Mouse (Mus musculus): ENCODE measurements around the gene H2-DMb2. TPM values are rescaled to one million over a fixed set of nuclear protein-coding genes. Genes with fewer than 3 reads are reported as not detected.

Gene H2-DMb2
- total RNA-seq, 2 experiments from 2014 or later, result 8.9 to 12.4 TPM

Other genes starting within 250 kb of the H2-DMb2 start
Only the 30 nearest of the 31 such genes appear.
- gene Daxx, start 233.9 kb upstream of the H2-DMb2 start, total RNA-seq (2015), result 42.1 and 49.7 TPM in 2 replicates
- gene Daxx, start 233.9 kb upstream of the H2-DMb2 start, total RNA-seq (2017), result 39.3 and 63.3 TPM in 2 replicates
- 99.7 and 105 TPM in 2 replicates for gene Tapbp, start 227.4 kb upstream of the H2-DMb2 start, total RNA-seq (2015)
- gene Tapbp, start 227.4 kb upstream of the H2-DMb2 start, total RNA-seq (2017), result 88.9 and 93.3 TPM in 2 replicates
- gene Zbtb22, start 227.4 kb upstream of the H2-DMb2 start, total RNA-seq (2015), result 13.7 and 14.0 TPM in 2 replicates
- 22.0 and 25.8 TPM in 2 replicates for gene Zbtb22, start 227.4 kb upstream of the H2-DMb2 start, total RNA-seq (2017)
- 33.6 and 38.2 TPM in 2 replicates for gene Rgl2, start 213.8 kb upstream of the H2-DMb2 start, total RNA-seq (2015)
- 51.8 and 58.3 TPM in 2 replicates for gene Rgl2, start 213.8 kb upstream of the H2-DMb2 start, total RNA-seq (2017)
- gene Pfdn6, start 203.0 kb upstream of the H2-DMb2 start, total RNA-seq (2015), result 84.1 and 88.3 TPM in 2 replicates
- gene Pfdn6, start 203.0 kb upstream of the H2-DMb2 start, total RNA-seq (2017), result 148 and 161 TPM in 2 replicates
- 12.2 and 12.4 TPM in 2 replicates for gene Wdr46, start 202.6 kb upstream of the H2-DMb2 start, total RNA-seq (2015)
- gene Wdr46, start 202.6 kb upstream of the H2-DMb2 start, total RNA-seq (2017), result 21.6 and 23.7 TPM in 2 replicates
- gene B3galt4, start 191.8 kb upstream of the H2-DMb2 start, total RNA-seq (2015), result 3.5 and 4.0 TPM in 2 replicates
- gene B3galt4, start 191.8 kb upstream of the H2-DMb2 start, total RNA-seq (2017), result 4.9 and 5.7 TPM in 2 replicates
- gene Vps52, start 187.5 kb upstream of the H2-DMb2 start, total RNA-seq (2015), result 15.7 and 17.7 TPM in 2 replicates
- 11.6 and 22.8 TPM in 2 replicates for gene Vps52, start 187.5 kb upstream of the H2-DMb2 start, total RNA-seq (2017)
- gene Rps18, start 187.3 kb upstream of the H2-DMb2 start, total RNA-seq (2015), result 2,016 and 2,115 TPM in 2 replicates
- 724 and 801 TPM in 2 replicates for gene Rps18, start 187.3 kb upstream of the H2-DMb2 start, total RNA-seq (2017)
- 868 and 887 TPM in 2 replicates for gene H2-K1, start 143.0 kb upstream of the H2-DMb2 start, total RNA-seq (2015)
- gene H2-K1, start 143.0 kb upstream of the H2-DMb2 start, total RNA-seq (2017), result 668 and 686 TPM in 2 replicates
- gene Ring1, start 118.6 kb upstream of the H2-DMb2 start, total RNA-seq (2015), result 5.3 and 6.7 TPM in 2 replicates
- gene Ring1, start 118.6 kb upstream of the H2-DMb2 start, total RNA-seq (2017), result 7.9 and 9.6 TPM in 2 replicates
- 67.7 and 84.3 TPM in 2 replicates for gene H2-Ke6, start 115.2 kb upstream of the H2-DMb2 start, total RNA-seq (2015)
- gene H2-Ke6, start 115.2 kb upstream of the H2-DMb2 start, total RNA-seq (2017), result 34.6 and 35.5 TPM in 2 replicates
- 5.4 and 6.4 TPM in 2 replicates for gene Slc39a7, start 111.6 kb upstream of the H2-DMb2 start, total RNA-seq (2015)
- gene Slc39a7, start 111.6 kb upstream of the H2-DMb2 start, total RNA-seq (2017), result 72.5 and 83.1 TPM in 2 replicates
- 19.6 and 23.4 TPM in 2 replicates for gene Rxrb, start 111.5 kb upstream of the H2-DMb2 start, total RNA-seq (2015)
- 23.7 and 27.2 TPM in 2 replicates for gene Rxrb, start 111.5 kb upstream of the H2-DMb2 start, total RNA-seq (2017)
- 0.36 and 0.87 TPM in 2 replicates for gene Col11a2, start 103.9 kb upstream of the H2-DMb2 start, total RNA-seq (2015)
- gene Col11a2, start 103.9 kb upstream of the H2-DMb2 start, total RNA-seq (2017), result 1.2 and 1.5 TPM in 2 replicates
- gene H2-Oa, start 51.0 kb upstream of the H2-DMb2 start, total RNA-seq (2015), result 10.0 and 10.8 TPM in 2 replicates
- 3.7 and 6.9 TPM in 2 replicates for gene H2-Oa, start 51.0 kb upstream of the H2-DMb2 start, total RNA-seq (2017)
- 172 and 189 TPM in 2 replicates for gene H2-DMa, start 23.8 kb upstream of the H2-DMb2 start, total RNA-seq (2015)
- 145 and 152 TPM in 2 replicates for gene H2-DMa, start 23.8 kb upstream of the H2-DMb2 start, total RNA-seq (2017)
- gene Brd2, start 20.7 kb upstream of the H2-DMb2 start, total RNA-seq (2015), result 287 and 312 TPM in 2 replicates
- 286 and 353 TPM in 2 replicates for gene Brd2, start 20.7 kb upstream of the H2-DMb2 start, total RNA-seq (2017)
- 105 and 109 TPM in 2 replicates for gene H2-DMb1, start 9.8 kb downstream of the H2-DMb2 start, total RNA-seq (2015)
- 110 and 132 TPM in 2 replicates for gene H2-DMb1, start 9.8 kb downstream of the H2-DMb2 start, total RNA-seq (2017)
- 43.4 and 46.2 TPM in 2 replicates for gene Tap1, start 44.2 kb downstream of the H2-DMb2 start, total RNA-seq (2015)
- gene Tap1, start 44.2 kb downstream of the H2-DMb2 start, total RNA-seq (2017), result 96.5 and 101 TPM in 2 replicates
- gene Psmb9, start 44.5 kb downstream of the H2-DMb2 start, total RNA-seq (2015), result 142 and 149 TPM in 2 replicates
- 78.7 and 125 TPM in 2 replicates for gene Psmb9, start 44.5 kb downstream of the H2-DMb2 start, total RNA-seq (2017)
- 230 and 263 TPM in 2 replicates for gene Psmb8, start 54.4 kb downstream of the H2-DMb2 start, total RNA-seq (2015)
- gene Psmb8, start 54.4 kb downstream of the H2-DMb2 start, total RNA-seq (2017), result 339 and 455 TPM in 2 replicates
- 6.4 and 7.1 TPM in 2 replicates for gene Tap2, start 60.2 kb downstream of the H2-DMb2 start, total RNA-seq (2015)
- 34.2 and 35.9 TPM in 2 replicates for gene Tap2, start 60.2 kb downstream of the H2-DMb2 start, total RNA-seq (2017)
- 4.2 and 4.7 TPM in 2 replicates for gene H2-Ob, start 95.6 kb downstream of the H2-DMb2 start, total RNA-seq (2015)
- gene H2-Ob, start 95.6 kb downstream of the H2-DMb2 start, total RNA-seq (2017), result 2.4 and 2.5 TPM in 2 replicates
- gene H2-Ab1, start 114.4 kb downstream of the H2-DMb2 start, total RNA-seq (2015), result 145 and 162 TPM in 2 replicates
- 136 and 181 TPM in 2 replicates for gene H2-Ab1, start 114.4 kb downstream of the H2-DMb2 start, total RNA-seq (2017)
- 193 and 213 TPM in 2 replicates for gene H2-Aa, start 144.5 kb downstream of the H2-DMb2 start, total RNA-seq (2015)
- 91.8 and 109 TPM in 2 replicates for gene H2-Aa, start 144.5 kb downstream of the H2-DMb2 start, total RNA-seq (2017)
- 35.4 and 38.0 TPM in 2 replicates for gene H2-Eb1, start 162.6 kb downstream of the H2-DMb2 start, total RNA-seq (2015)
- 72.9 and 114 TPM in 2 replicates for gene H2-Eb1, start 162.6 kb downstream of the H2-DMb2 start, total RNA-seq (2017)
- 0.07 and 0.25 TPM in 2 replicates for gene H2-Eb2, start 182.4 kb downstream of the H2-DMb2 start, total RNA-seq (2015)
- gene H2-Eb2, start 182.4 kb downstream of the H2-DMb2 start, total RNA-seq (2017), result not detected in 2 replicates
- gene Btnl2, start 211.5 kb downstream of the H2-DMb2 start, total RNA-seq (2015), result 0.09 TPM in 1 of 2 replicates, not detected in the other
- 0.33 TPM in 1 of 2 replicates, not detected in the other for gene Btnl2, start 211.5 kb downstream of the H2-DMb2 start, total RNA-seq (2017)
- gene Btnl1, start 233.8 kb downstream of the H2-DMb2 start, total RNA-seq (2015), result not detected in 2 replicates
- not detected in 2 replicates for gene Btnl1, start 233.8 kb downstream of the H2-DMb2 start, total RNA-seq (2017)

Data from megakaryocyte, adult 5-6 weeks (primary cell).